Comparison of ENCODE assay signal across 40 mouse cellular contexts in the genomic region with DNA sequence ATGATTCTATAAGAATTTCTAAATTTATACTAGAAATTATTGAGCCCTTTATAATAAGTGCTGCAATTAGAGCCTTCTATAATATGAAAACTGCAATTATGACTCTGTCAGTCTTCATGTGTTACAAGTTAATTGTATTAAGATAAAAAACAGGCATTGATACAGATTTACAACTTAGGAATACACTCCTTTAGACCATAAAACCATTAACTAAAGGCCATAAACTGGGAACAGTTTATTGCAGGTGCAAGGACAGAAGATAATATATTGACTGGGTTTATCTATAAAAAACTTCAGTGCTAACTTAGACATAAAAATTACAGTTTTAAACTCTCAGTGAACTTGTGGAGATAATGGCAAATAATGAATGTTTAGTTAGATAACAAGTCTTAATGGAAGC. TPM values are rescaled to one million over a fixed set of nuclear protein-coding genes. Genes with fewer than 3 reads are reported as not detected.
"Had no signal": no experiment of that assay in that cellular context is flagged by ENCODE, and none has a peak within 500 bp of the region (broad histone marks: within the 10 kb centered on the region; RNA-seq: fewer than 3 reads in every experiment).

No protein-coding gene starts in this region.

- H3K27me3 ChIP-seq: heart, embryonic 12.5 days; heart, embryonic 13.5 days; heart, embryonic 15.5 days; hindbrain, embryonic 12.5 days; hindbrain, embryonic 13.5 days; hindbrain, embryonic 15.5 days; kidney, embryonic 15.5 days had no signal

- H3K9ac ChIP-seq: heart, embryonic 12.5 days; heart, embryonic 13.5 days; heart, embryonic 15.5 days; hindbrain, embryonic 12.5 days; hindbrain, embryonic 13.5 days; hindbrain, embryonic 14.5 days; hindbrain, embryonic 15.5 days; kidney, embryonic 15.5 days had no signal

- ATAC-seq: hindbrain, embryonic 16.5 days; hindbrain, postnatal 0 days; inflammation-experienced regulatory T-cells, adult 6 months had no signal

- H3K4me1 ChIP-seq: heart, embryonic 10.5 days; heart, embryonic 12.5 days; heart, embryonic 13.5 days; heart, embryonic 15.5 days; hindbrain, embryonic 15.5 days; kidney, embryonic 15.5 days had no signal

- H3K4me3 ChIP-seq: heart, embryonic 10.5 days; heart, embryonic 12.5 days; heart, embryonic 13.5 days; heart, embryonic 15.5 days; hindbrain, embryonic 10.5 days; hindbrain, embryonic 12.5 days; hindbrain, embryonic 13.5 days; hindbrain, embryonic 15.5 days; kidney, embryonic 15.5 days; layer of hippocampus, adult 2 months; left cerebral cortex, adult 2 months had no signal

- DNase-seq: heart, postnatal 10 days; heart, postnatal 14 days; heart, postnatal 36 days; heart, postnatal 4 days; kidney, adult 11 months; kidney, adult 18-20 months; kidney, adult 2 months; kidney, adult 8-10 months; kidney, adult 9 months; kidney, postnatal 14 days; kidney, postnatal 25 days; kidney, postnatal 36 days; kidney, postnatal 4 days; layer of hippocampus, adult 9-11 months; layer of hippocampus, postnatal 36 days had no signal

- H3K9me3 ChIP-seq: heart, embryonic 10.5 days; heart, embryonic 12.5 days; heart, embryonic 13.5 days; heart, embryonic 15.5 days; hindbrain, embryonic 10.5 days; hindbrain, embryonic 12.5 days; hindbrain, embryonic 13.5 days; hindbrain, embryonic 15.5 days; kidney, embryonic 15.5 days had no signal

- H3K4me2 ChIP-seq: heart, embryonic 11.5 days; heart, embryonic 12.5 days; heart, embryonic 13.5 days; heart, embryonic 15.5 days; hindbrain, embryonic 12.5 days; hindbrain, embryonic 13.5 days; hindbrain, embryonic 14.5 days; hindbrain, embryonic 15.5 days; kidney, embryonic 15.5 days had no signal

- H3K36me3 ChIP-seq: heart, embryonic 10.5 days; heart, embryonic 12.5 days; heart, embryonic 13.5 days; heart, embryonic 15.5 days; hindbrain, embryonic 10.5 days; hindbrain, embryonic 12.5 days; hindbrain, embryonic 13.5 days; hindbrain, embryonic 15.5 days; kidney, embryonic 15.5 days had no signal

- H3K27ac ChIP-seq: heart, embryonic 10.5 days; heart, embryonic 13.5 days; heart, embryonic 15.5 days; hindbrain, embryonic 10.5 days; hindbrain, embryonic 12.5 days; hindbrain, embryonic 13.5 days; hindbrain, embryonic 14.5 days; hindbrain, embryonic 15.5 days; hindbrain, postnatal 0 days; kidney, embryonic 15.5 days; kidney, postnatal 0 days; layer of hippocampus, adult 2 months; left cerebral cortex, adult 2 months had no signal

RNA-seq across cellular contexts. Expression of gene Pabpc6, which starts 42.5 kb away (rescaled TPM):
- polyA plus RNA-seq: heart, embryonic 10.5 days; heart, embryonic 11.5 days; heart, embryonic 12.5 days; heart, embryonic 13.5 days; heart, embryonic 14.5 days; heart, embryonic 15.5 days; heart, embryonic 16.5 days; heart, postnatal 0 days; hindbrain, embryonic 10.5 days; hindbrain, embryonic 11.5 days; hindbrain, embryonic 12.5 days; hindbrain, embryonic 13.5 days; hindbrain, embryonic 14.5 days; hindbrain, embryonic 15.5 days; hindbrain, embryonic 16.5 days; hindbrain, postnatal 0 days; inflammation-experienced regulatory T-cells, adult 6 months; intestine, embryonic 14.5 days; kidney, embryonic 14.5 days; kidney, embryonic 15.5 days; kidney, embryonic 16.5 days; kidney, postnatal 0 days; large intestine, adult 2 months had no signal
